Mouse (Mus musculus): Measurements from ENCODE around the gene Cacna2d2. TPM values are rescaled to one million over a fixed set of nuclear protein-coding genes. Genes with fewer than 3 reads are reported as not detected.
A peak's percentile ranks its signal among the peaks of the same experiment; 100 is the strongest.

Cacna2d2 gene
- 0.02 and 0.13 TPM in 2 replicates for polyA plus RNA-seq (2016; fragmentation: Nextera tagmentation; extraction: Ambion mirVana)

DNA sequence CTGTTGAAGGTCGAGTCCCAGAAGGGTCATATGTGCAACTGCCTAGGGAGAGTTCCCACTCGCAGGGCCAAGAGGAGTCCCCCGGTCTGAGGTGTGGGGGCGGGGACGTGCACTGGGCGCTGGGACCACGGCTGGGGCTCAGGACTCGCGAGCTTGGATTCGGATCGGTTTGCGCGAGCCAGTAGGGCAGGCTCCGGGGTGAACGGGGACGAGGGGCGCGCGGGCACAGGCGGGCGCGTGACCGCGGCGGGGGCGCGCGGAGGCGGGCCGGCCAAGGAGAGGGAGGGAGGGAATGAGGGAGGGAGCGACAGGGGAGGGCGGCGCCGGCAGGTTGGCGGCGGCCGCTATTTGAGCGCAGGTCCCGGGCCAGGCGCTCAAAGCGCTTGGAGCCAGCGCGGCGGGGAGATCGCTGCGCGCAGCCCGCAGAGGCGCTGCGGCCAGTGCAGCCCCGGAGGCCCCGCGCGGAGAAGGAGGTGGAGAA lies at the start of gene Cacna2d2:
Gene Cacna2d2, plus strand, starts transcription at position 122 of the 481 bp plus-strand sequence.
- Histone ChIP-seq H3K9ac (no peak within 1 kb of the TSS), H3K36me3 (no peaks in the 10 kb centered on the region), H3K27ac (no peak within 1 kb of the TSS)

DNA sequence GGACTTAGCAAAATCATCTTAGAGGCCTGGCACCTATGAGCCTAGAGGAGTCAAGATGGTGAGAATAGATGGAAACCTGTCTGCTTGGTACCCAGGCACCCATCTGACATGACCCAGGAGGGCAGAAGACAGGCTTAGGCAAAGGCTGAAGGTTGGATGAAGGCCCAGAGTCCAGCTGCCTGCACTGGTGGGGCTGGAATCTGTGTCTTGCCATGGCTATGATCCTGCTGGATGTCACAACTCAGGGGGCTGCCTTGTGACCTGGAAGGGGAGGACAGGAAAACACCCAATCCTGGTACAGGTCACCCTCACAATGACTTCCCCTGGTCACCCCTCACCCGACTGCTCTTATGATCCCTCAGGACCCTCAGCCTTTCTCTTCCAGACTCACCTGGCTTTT lies 44.6 kb upstream of the Cacna2d2 start:
- no peak overlapping the region for H3K9ac ChIP-seq
- WGBS (ENCODE audit: insufficient replicate concordance), result 64% methylated on average over 1 of the region's 1 CpGs
- no peak overlapping the region for H3K27ac ChIP-seq
- H3K27me3 ChIP-seq (replicated peaks), result peaks cover 76% of the 10 kb centered on the region
- H3K9me3 ChIP-seq (replicated peaks), result no peaks in the 10 kb centered on the region
- H3K36me3 ChIP-seq, result no peaks in the 10 kb centered on the region
- H3K4me2 ChIP-seq, result no peak overlapping the region
- no peak overlapping the region for H3K4me3 ChIP-seq
- ATAC-seq, result no peak
- no peaks in the 10 kb centered on the region for H3K4me1 ChIP-seq

More for the DNA sequence above, at the start of gene Cacna2d2:
- Histone ChIP-seq H3K4me1 (peaks cover 5% of the 10 kb centered on the region; the same call in 1 of the 2 replicates), H3K4me2 (peak within 1 kb of the TSS; percentile 72), H3K4me3 (peak within 1 kb of the TSS; percentile 55), H3K9me3 (replicated peaks) (no peaks in the 10 kb centered on the region), H3K27me3 (replicated peaks) (peaks cover 98% of the 10 kb centered on the region)
- ATAC-seq, result no peak
- 1% methylated on average over 44 of the region's 54 CpGs for WGBS (ENCODE audit: insufficient replicate concordance)

DNA sequence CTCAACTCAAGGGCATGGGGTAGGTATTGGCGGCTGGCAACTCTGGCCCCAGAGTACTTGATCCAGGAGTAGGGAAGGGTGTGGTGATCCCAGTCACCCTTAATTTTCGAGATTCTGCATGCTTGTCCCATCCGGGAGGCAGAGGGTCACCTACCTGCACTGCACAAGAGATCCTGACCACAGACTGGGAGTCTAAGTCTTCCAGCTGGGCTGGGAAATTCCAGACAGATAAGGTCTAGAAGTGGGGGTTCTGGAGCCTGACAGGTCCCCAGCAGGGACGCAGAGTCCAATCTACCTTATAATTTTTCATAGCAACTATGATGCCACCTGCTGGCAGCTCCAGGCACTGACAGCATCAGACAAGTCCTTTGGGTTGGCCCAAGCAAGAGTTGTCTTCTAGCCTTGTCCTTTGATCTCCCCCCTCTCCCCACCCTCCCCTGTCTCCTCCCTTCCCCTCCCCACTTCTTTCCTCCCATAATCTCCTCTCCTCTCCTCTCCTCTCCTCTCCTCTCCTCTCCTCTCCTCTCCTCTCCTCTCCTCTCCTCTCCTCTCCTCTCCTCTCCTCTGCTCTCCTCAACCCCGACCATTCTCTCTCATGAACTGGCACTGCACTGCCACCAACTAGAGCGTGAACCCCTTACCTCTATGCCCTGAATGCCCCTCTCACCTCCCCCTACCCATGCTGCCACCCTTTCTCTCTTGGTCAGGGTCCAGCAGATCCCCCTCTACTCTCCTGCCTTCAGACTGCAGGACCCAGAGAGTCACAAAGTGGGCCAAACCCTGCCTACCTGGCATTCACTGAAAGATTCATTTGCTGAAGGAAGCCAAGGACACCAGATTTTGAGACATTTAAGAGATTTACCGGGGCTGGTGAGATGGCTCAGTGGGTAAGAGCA lies 43.3 kb upstream of the Cacna2d2 start:
- H3K27me3 ChIP-seq (replicated peaks), result peaks cover 70% of the 10 kb centered on the region
- H3K9me3 ChIP-seq (replicated peaks), result no peaks in the 10 kb centered on the region
- H3K36me3 ChIP-seq, result no peaks in the 10 kb centered on the region
- H3K4me1 ChIP-seq, result peaks cover 10% of the 10 kb centered on the region
- H3K4me2 ChIP-seq, result no peak overlapping the region
- no peak overlapping the region for H3K9ac ChIP-seq
- WGBS (ENCODE audit: insufficient replicate concordance), result 49% methylated on average over 7 of the region's 7 CpGs
- no peak overlapping the region for H3K4me3 ChIP-seq
- no peak for ATAC-seq
- H3K27ac ChIP-seq, result no peak overlapping the region

DNA sequence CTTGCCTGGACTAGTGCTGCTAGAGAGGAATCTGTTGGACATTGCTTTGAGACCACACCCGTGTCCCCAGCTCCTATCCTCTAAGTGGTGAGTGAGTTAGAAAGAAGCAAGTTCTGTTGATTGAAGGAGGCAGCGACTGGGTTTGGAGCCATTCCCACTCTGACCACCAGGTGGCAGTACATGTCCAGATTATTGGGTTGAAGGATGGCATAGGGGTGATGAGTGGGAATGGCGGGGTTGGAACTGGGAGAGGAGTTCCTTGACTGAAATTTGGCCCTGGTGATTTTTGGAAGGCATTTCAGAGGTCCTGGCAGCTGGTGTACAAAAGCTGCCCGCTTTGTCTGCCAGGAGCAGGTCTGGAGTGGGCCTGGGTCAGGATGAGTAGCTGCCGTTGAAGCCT lies 41.8 kb upstream of the Cacna2d2 start:
- ATAC-seq, result no peak
- 24% methylated on average over 5 of the region's 5 CpGs for WGBS (ENCODE audit: insufficient replicate concordance)

DNA sequence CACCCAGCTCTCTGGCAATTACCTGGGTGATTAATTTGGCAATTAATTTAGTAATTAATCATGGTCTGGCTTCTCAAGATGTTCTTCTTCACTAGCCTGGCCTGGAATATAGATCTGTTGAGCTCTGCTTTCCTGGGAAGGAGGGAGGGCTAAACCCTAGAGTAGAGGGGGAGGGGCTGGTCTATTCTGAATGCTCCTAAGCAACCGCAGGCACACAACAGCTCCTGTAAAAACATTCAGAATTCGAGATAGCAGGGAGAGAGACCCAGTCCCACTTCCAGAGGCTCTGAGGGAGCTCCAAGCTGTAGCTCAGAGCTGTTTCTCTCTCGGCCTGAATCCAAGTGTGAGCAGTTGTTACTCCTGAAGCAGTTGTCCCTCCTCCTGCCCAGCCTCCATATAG lies 38.4 kb upstream of the Cacna2d2 start:
- Histone ChIP-seq H3K4me2 (no peak overlapping the region), H3K4me1 (peaks cover 12% of the 10 kb centered on the region), H3K9me3 (replicated peaks) (no peaks in the 10 kb centered on the region), H3K27ac (no peak overlapping the region), H3K36me3 (no peaks in the 10 kb centered on the region), H3K4me3 (no peak overlapping the region), H3K27me3 (replicated peaks) (peaks cover 51% of the 10 kb centered on the region), H3K9ac (no peak overlapping the region)
- 15% methylated on average over 3 of the region's 3 CpGs for WGBS (ENCODE audit: insufficient replicate concordance)
- ATAC-seq, result no peak

More for the DNA sequence above, 41.8 kb upstream of the Cacna2d2 start:
- Histone ChIP-seq H3K27me3 (replicated peaks) (peaks cover 65% of the 10 kb centered on the region), H3K9me3 (replicated peaks) (no peaks in the 10 kb centered on the region), H3K27ac (no peak overlapping the region), H3K4me2 (no peak overlapping the region), H3K4me3 (no peak overlapping the region), H3K9ac (no peak overlapping the region), H3K4me1 (peaks cover 12% of the 10 kb centered on the region), H3K36me3 (no peaks in the 10 kb centered on the region)

DNA sequence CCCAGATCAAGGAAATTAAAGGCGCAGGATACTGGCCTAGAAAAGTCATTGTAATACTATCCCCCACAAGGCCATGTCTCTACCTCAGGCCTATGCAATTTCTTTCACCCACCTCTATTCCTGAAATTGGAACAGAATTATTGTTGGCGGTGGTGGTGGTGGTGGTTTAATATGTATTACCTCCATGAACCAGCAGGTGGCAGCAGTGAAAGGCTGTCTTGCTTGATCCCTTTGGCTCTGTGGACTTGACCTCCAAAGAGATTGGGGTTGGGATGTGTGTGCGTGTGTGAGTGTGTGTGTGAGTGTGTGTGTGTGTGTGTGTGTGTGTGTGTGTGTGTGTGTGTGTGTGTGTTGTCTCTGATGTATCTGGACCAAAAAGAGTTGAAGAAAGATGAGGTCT lies 32.8 kb upstream of the Cacna2d2 start:
- peak overlapping the region; percentile 46; the same call in 1 of the 2 replicates for H3K27ac ChIP-seq
- H3K4me1 ChIP-seq, result peaks cover 50% of the 10 kb centered on the region
- no peak overlapping the region for H3K4me3 ChIP-seq
- WGBS (ENCODE audit: insufficient replicate concordance), result 7% methylated on average over 3 of the region's 3 CpGs
- peak overlapping the region; percentile 16; the same call in 1 of the 2 replicates for H3K4me2 ChIP-seq
- no peaks in the 10 kb centered on the region for H3K9me3 ChIP-seq (replicated peaks)
- ATAC-seq, result no peak
- H3K36me3 ChIP-seq, result no peaks in the 10 kb centered on the region
- H3K9ac ChIP-seq, result no peak overlapping the region
- H3K27me3 ChIP-seq (replicated peaks), result peaks cover 31% of the 10 kb centered on the region

DNA sequence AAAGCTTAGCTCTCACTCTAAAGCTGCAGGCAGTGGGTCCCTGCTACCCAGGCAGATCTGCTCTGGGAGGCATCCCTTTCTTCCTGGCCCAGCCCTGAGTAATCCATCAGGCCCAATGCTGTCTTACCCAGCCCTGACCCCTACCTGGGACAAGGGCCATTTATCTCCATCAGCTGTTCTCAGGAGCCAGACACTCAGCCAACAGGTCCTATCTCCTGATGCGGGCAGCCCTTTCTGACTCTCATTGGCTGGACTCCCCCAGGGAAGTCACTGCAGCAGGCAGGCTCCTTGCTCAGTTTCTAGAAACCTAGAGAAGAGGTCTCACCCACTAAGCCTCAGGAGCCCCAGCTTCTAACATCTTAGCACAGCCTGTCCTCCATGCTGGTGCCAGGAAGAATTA lies 31.1 kb upstream of the Cacna2d2 start:
- WGBS (ENCODE audit: insufficient replicate concordance), result 59% methylated on average over 1 of the region's 1 CpGs
- Histone ChIP-seq H3K27me3 (replicated peaks) (peaks cover 22% of the 10 kb centered on the region), H3K4me1 (peaks cover 66% of the 10 kb centered on the region), H3K9me3 (replicated peaks) (no peaks in the 10 kb centered on the region), H3K4me2 (peak overlapping the region; percentile 73), H3K9ac (peak overlapping the region; percentile 66), H3K36me3 (no peaks in the 10 kb centered on the region), H3K4me3 (no peak overlapping the region), H3K27ac (peak overlapping the region; percentile 95)
- ATAC-seq, result peak; percentile 45

DNA sequence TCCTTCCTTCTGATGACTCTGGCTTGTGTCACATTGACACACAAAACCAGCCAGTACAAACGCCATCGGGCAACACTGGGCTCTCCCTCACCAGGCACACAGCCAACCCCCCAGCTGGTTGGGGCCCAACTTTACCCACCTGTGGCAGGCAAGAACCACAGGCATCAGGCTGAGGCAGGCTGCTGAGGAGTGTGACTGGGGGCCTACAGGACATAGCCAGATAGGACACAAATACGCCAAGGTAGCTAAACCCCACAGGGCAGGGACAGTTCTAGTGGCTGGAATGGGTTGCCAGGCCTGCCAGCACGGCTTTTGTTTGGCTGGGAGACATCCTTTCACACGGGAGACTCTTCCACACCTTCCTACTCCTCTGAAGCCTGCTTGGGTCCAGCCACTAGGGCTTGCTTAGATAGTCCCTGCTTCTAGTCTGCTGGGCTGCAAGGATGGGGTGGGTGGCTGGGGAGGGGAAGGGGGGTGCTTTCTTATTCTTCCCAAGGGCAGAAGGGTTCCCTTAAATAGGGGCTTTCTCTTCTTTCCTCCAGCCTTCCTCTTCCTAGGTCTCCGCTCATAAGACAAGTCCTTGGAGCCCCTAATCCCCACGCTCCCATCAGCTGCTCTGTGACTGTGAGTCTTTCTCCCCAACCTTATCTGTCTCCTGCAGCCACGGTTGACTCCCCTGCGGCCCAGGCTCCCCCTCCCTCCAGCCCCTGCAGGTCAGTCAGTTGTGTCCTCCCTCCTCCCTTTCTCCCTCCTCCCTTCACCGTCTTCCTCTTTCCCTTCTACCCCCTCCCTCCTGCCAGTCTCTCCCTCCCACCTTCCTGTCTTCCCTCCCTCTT lies 29.9 kb upstream of the Cacna2d2 start:
- H3K4me1 ChIP-seq, result peaks cover 78% of the 10 kb centered on the region
- ATAC-seq, result peak; percentile 94
- peak overlapping the region; percentile 73 for H3K4me2 ChIP-seq
- H3K27ac ChIP-seq, result peak overlapping the region; percentile 95
- H3K36me3 ChIP-seq, result no peaks in the 10 kb centered on the region
- peak overlapping the region; percentile 66 for H3K9ac ChIP-seq
- peaks cover 28% of the 10 kb centered on the region for H3K27me3 ChIP-seq (replicated peaks)
- no peaks in the 10 kb centered on the region for H3K9me3 ChIP-seq (replicated peaks)
- H3K4me3 ChIP-seq, result peak overlapping the region; percentile 27
- WGBS (ENCODE audit: insufficient replicate concordance), result 14% methylated on average over 10 of the region's 10 CpGs

DNA sequence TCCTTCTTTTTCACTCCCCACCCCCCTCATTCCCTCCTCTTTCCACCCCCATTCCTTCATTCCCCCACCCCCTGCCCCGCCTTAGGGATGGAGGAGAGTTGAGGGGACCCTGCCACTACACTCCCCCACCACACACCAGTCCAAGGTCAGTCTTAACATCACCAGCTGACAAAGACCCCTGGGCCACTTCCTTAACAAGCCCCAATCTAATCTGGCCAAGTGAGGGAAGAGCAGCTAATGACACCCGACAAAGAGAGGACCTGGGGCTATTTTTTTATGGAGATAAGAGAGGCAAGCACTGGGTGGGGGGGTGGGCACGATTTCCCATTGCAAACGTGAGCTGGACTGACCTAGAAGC lies 29.3 kb upstream of the Cacna2d2 start:
- ATAC-seq, result peak; percentile 32
- peak overlapping the region; percentile 7; the same call in 1 of the 2 replicates for H3K4me3 ChIP-seq

DNA sequence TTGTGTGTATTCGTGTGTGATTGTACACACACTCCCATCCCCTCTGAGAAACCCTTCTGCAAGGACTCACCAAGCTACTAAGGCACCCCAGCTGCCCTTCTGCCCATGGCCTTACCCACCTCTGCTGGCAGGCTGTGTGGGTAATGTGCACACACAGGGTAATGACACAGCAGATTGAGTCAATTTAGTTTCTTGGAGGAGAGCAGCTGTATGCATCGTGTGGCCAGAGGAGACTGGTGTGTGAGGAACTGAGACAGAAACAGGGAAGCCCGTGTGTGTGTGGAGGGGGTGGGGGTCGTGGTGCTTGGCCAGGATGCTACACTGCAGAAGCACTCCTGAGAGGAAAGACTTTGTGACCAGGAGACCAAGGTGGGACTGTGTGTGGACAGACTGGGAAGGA lies 27.0 kb upstream of the Cacna2d2 start:
- Histone ChIP-seq H3K4me3 (no peak overlapping the region), H3K4me2 (peak overlapping the region; percentile 22), H3K27me3 (replicated peaks) (peaks cover 42% of the 10 kb centered on the region), H3K4me1 (peaks cover 87% of the 10 kb centered on the region), H3K9me3 (replicated peaks) (no peaks in the 10 kb centered on the region), H3K36me3 (no peaks in the 10 kb centered on the region), H3K9ac (peak overlapping the region; percentile 36; the same call in 1 of the 2 replicates), H3K27ac (peak overlapping the region; percentile 95)
- ATAC-seq, result 0 out of 2 replicates have a peak, but pooled peaks have one; percentile 22
- 31% methylated on average over 4 of the region's 4 CpGs for WGBS (ENCODE audit: insufficient replicate concordance)

More for the DNA sequence above, 29.3 kb upstream of the Cacna2d2 start:
- Histone ChIP-seq H3K4me1 (peaks cover 84% of the 10 kb centered on the region), H3K9me3 (replicated peaks) (no peaks in the 10 kb centered on the region), H3K4me2 (peak overlapping the region; percentile 73), H3K27ac (peak overlapping the region; percentile 95), H3K36me3 (no peaks in the 10 kb centered on the region), H3K9ac (peak overlapping the region; percentile 66), H3K27me3 (replicated peaks) (peaks cover 31% of the 10 kb centered on the region)
- 2% methylated on average over 4 of the region's 4 CpGs for WGBS (ENCODE audit: insufficient replicate concordance)

DNA sequence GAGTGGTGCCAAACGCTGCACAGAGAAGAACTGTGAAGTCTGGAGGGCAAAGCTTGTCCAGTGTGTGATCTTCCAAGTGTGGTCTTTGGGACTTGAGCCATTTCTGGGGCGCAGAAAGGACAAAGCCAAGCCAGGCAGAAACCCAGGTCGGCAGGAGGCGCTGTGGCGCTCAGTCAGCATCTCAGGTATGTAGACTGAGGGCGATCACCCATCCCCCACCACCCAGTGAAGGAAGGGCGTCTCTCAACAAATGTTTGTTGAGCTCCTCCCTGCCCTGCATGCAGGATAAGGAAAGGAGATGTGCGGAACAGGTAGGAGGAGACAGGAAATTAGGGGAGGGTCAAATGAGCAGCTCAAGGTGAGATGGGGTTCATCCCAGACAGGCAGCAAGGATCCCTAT lies 24.8 kb upstream of the Cacna2d2 start:
- WGBS (ENCODE audit: insufficient replicate concordance), result 6% methylated on average over 8 of the region's 8 CpGs
- Histone ChIP-seq H3K27ac (peak overlapping the region; percentile 46; the same call in 1 of the 2 replicates), H3K4me1 (peaks cover 75% of the 10 kb centered on the region), H3K27me3 (replicated peaks) (peaks cover 64% of the 10 kb centered on the region), H3K4me3 (no peak overlapping the region), H3K4me2 (peak overlapping the region; percentile 35), H3K36me3 (no peaks in the 10 kb centered on the region), H3K9ac (no peak overlapping the region), H3K9me3 (replicated peaks) (no peaks in the 10 kb centered on the region)
- ATAC-seq, result 0 out of 2 replicates have a peak, but pooled peaks have one; percentile 16

Measured in liver, embryonic 12.5 days (tissue).